Comparison of ENCODE assay signal across 17 mouse cellular contexts in genomic region chr3:83801649-83802155, GRCm38 (mm10). TPM values are rescaled to one million over a fixed set of nuclear protein-coding genes. Genes with fewer than 3 reads are reported as not detected.
DNase-seq lines count a peak whose midpoint lies in the region; ATAC-seq and TF ChIP-seq lines count a peak whose summit lies in the region.
"Had no signal": no experiment of that assay in that cellular context is flagged by ENCODE, and none has a peak within 500 bp of the region (broad histone marks: within the 10 kb centered on the region; RNA-seq: fewer than 3 reads in every experiment).

No protein-coding gene starts in this region.

- no peak overlapping the region for H3K4me3 ChIP-seq in layer of hippocampus, adult 2 months
- H3K4me3 ChIP-seq in ES-E14 (ENCODE audit: insufficient read depth in 1 of 2, low read depth in 1 of 2, low read length in 2 of 2, poor library complexity in 1 of 2, severe bottlenecking in 1 of 2), result no peak overlapping the region
- no peak overlapping the region for H3K4me3 ChIP-seq in hindbrain, embryonic 13.5 days
- H3K4me3 ChIP-seq: limb, embryonic 12.5 days; neural tube, embryonic 13.5 days had no signal

- WGBS in hindbrain, embryonic 13.5 days, result 94% methylated on average over 4 of the region's 4 CpGs

- no peak overlapping the region for H3K4me2 ChIP-seq in hindbrain, embryonic 13.5 days
- H3K4me2 ChIP-seq: limb, embryonic 12.5 days; neural tube, embryonic 13.5 days had no signal

- H3K4me1 ChIP-seq in ES-E14 (ENCODE audit: control insufficient read depth in 2 of 2, insufficient read depth in 2 of 2, low read length in 2 of 2, poor library complexity in 1 of 2), result no peaks in the 10 kb centered on the region
- no peaks in the 10 kb centered on the region for H3K4me1 ChIP-seq in hindbrain, embryonic 13.5 days (replicated peaks)
- H3K4me1 ChIP-seq: limb, embryonic 12.5 days had no signal

- in situ Hi-C loops in ES-E14 (cut with MboI; ENCODE audit: low sequenced_read_pairs in 2 of 2, unreplicated experiment in 2 of 2), result loop anchor here in 1 of 2 experiments (10.0 kb wide), 1 partner anchor 93 kb away; no protein-coding TSS in a partner anchor

- no peaks in the 10 kb centered on the region; the same call in 1 of the 2 replicates for H3K36me3 ChIP-seq in ES-E14 (ENCODE audit: control insufficient read depth, insufficient read depth, low read length, poor library complexity, severe bottlenecking)
- H3K36me3 ChIP-seq in hindbrain, embryonic 13.5 days, result no peaks in the 10 kb centered on the region
- H3K36me3 ChIP-seq: limb, embryonic 12.5 days; neural tube, embryonic 13.5 days had no signal

- no peak for ATAC-seq in CD4-positive, CD25-positive, alpha-beta regulatory T cell, adult 4 months
- ATAC-seq in hindbrain, embryonic 13.5 days (ENCODE audit: low FRiP score), result no peak

- no peak overlapping the region for H3K27ac ChIP-seq in layer of hippocampus, adult 2 months
- no peak overlapping the region for H3K27ac ChIP-seq in ES-E14 (ENCODE audit: insufficient read depth, low read depth, low read length, poor library complexity, severe bottlenecking)
- H3K27ac ChIP-seq in hindbrain, embryonic 13.5 days, result no peak overlapping the region
- H3K27ac ChIP-seq: limb, embryonic 12.5 days; neural tube, embryonic 13.5 days had no signal

- H3K27me3 ChIP-seq in hindbrain, embryonic 13.5 days, result no peaks in the 10 kb centered on the region
- H3K27me3 ChIP-seq: limb, embryonic 12.5 days; neural tube, embryonic 13.5 days had no signal

- no peak overlapping the region for H3K9ac ChIP-seq in ES-E14 (ENCODE audit: insufficient read depth, low read depth, low read length, poor library complexity, severe bottlenecking)
- no peak overlapping the region for H3K9ac ChIP-seq in hindbrain, embryonic 13.5 days
- H3K9ac ChIP-seq: limb, embryonic 12.5 days; neural tube, embryonic 13.5 days had no signal

- DNase-seq in CD4-positive, CD25-positive, alpha-beta regulatory T cell, adult 2 months (ENCODE audit: low read depth, low spot score), result peak; percentile 46
- DNase-seq in layer of hippocampus, adult 2 months (ENCODE audit: low spot score in 2 of 2), result no peak
- no peak for DNase-seq in layer of hippocampus, postnatal 36 days
- DNase-seq in ES-E14 (ENCODE audit: low read depth, low spot score), result peak; percentile 17
- peak; percentile 15 for DNase-seq in c-Kit-positive CD71-positive TER-119-positive erythroid progenitor cells, embryonic 14.5 days (ENCODE audit: low spot score)
- DNase-seq in cerebellum, adult 11 months, result no peak
- DNase-seq: adrenal gland, postnatal 25 days; cerebellum, adult 8-10 months; embryo, embryonic 11 days; heart, adult 18-20 months; heart, postnatal 4 days; midbrain, embryonic 14.5 days; spleen, adult 18-20 months had no signal

- peak; percentile 40 for TF ChIP-seq CTCF in layer of hippocampus, adult 2 months (conservative IDR thresholded peaks at IDR 0.05)

- no peaks in the 10 kb centered on the region for H3K9me3 ChIP-seq in ES-E14 (ENCODE audit: control insufficient read depth, insufficient read depth, low read depth, low read length)
- H3K9me3 ChIP-seq in hindbrain, embryonic 13.5 days, result 0 out of 2 replicates have a peak, but pooled peaks cover 7% of the 10 kb centered on the region

TF ChIP-seq in ES-E14, 5 proteins besides CTCF, POLR2A, EP300 and RAD21:
- TF ChIP-seq CHD2 (IDR thresholded peaks at IDR 0.05; ENCODE audit: low read depth, low read length) (no peak), ZC3H11A (IDR thresholded peaks at IDR 0.05; ENCODE audit: borderline replicate concordance, low read depth, low read length) (no peak; the same call in 1 of the 2 replicates), ZNF384 (IDR thresholded peaks at IDR 0.05; ENCODE audit: low read depth, low read length) (no peak), MAFK (IDR thresholded peaks at IDR 0.05; ENCODE audit: insufficient read depth, low read depth, low read length) (no peak), HCFC1 (IDR thresholded peaks at IDR 0.05; ENCODE audit: borderline replicate concordance, insufficient read depth, low read length) (no peak)

RNA-seq across cellular contexts. Expression of gene Sfrp2, which starts 35.6 kb away (rescaled TPM):
- 1 to 10 TPM; 7.2 to 9.0 TPM for polyA plus RNA-seq in CD4-positive, CD25-positive, alpha-beta regulatory T cell, adult 4 months (2017; shearing (Covaris generic))
- total RNA-seq in layer of hippocampus, adult 2 months (2021), result 1 to 10 TPM in 1 of 2 experiments, under 1 TPM in 1; 0.90 to 1.2 TPM
- 1 to 10 TPM; 1.5 TPM for total RNA-seq in layer of hippocampus, postnatal 36 days (2021)
- total RNA-seq in ES-E14 (2012; rRNA removed), result 29.5 and 65.4 TPM in 2 replicates
- 71.1 and 83.7 TPM in 2 replicates for polyA plus RNA-seq in hindbrain, embryonic 13.5 days (2015; fragmentation: Nextera tagmentation; extraction: Ambion mirVana)

RNA-seq across cellular contexts. Expression of gene Tlr2, which starts 39.9 kb away (rescaled TPM):
- polyA plus RNA-seq in CD4-positive, CD25-positive, alpha-beta regulatory T cell, adult 4 months (2017; shearing (Covaris generic)), result 1 to 10 TPM; 1.2 to 1.6 TPM
- total RNA-seq in layer of hippocampus, adult 2 months (2021), result under 1 TPM; 0.44 to 0.77 TPM
- total RNA-seq in layer of hippocampus, postnatal 36 days (2021), result under 1 TPM; 0.47 to 0.83 TPM
- 11.8 and 13.8 TPM in 2 replicates for total RNA-seq in ES-E14 (2012; rRNA removed)
- polyA plus RNA-seq in hindbrain, embryonic 13.5 days (2015; fragmentation: Nextera tagmentation; extraction: Ambion mirVana), result 1.1 and 1.2 TPM in 2 replicates

Comparison
In these comparisons a context has a peak if more than half of its experiments do, and no peak if none do; other contexts are left out.
1. DNase-seq: peak in CD4-positive, CD25-positive, alpha-beta regulatory T cell, adult 2 months (single experiment), ES-E14 (single experiment) and c-Kit-positive CD71-positive TER-119-positive erythroid progenitor cells, embryonic 14.5 days (single experiment); none in layer of hippocampus, adult 2 months (0 of 2), layer of hippocampus, postnatal 36 days (0 of 2) and cerebellum, adult 11 months (single experiment).
2. RNA of gene Sfrp2, which starts 35.6 kb away (total RNA-seq): 29.5 to 65.4 TPM in ES-E14; 1.5 TPM in layer of hippocampus, postnatal 36 days and 0.90 to 1.2 TPM in layer of hippocampus, adult 2 months; every median in the first group is over 10 times any median in the second.